Mouse (Mus musculus): ENCODE data around the gene Gucy2e.

- TF ChIP-seq CTCF (IDR thresholded peaks at IDR 0.05; ENCODE audit: insufficient read depth, low read length): peak; percentile 81
- TF ChIP-seq POLR2A (IDR thresholded peaks at IDR 0.05; ENCODE audit: borderline replicate concordance, extremely low read depth, low read depth, low read length): no peak
Observed at GRCm38 (mm10) chr11:69171626-69172025, 65.2 kb downstream of the Gucy2e start.
